Mouse (Mus musculus) hematopoietic stem cell, adult 5-6 weeks (primary cell): Measurements from ENCODE around the gene Nab2. TPM values are rescaled to one million over a fixed set of nuclear protein-coding genes. Genes with fewer than 3 reads are reported as not detected.

Experiments
- total RNA-seq: library from RNA; stranded (forward); fragments of 172-1452, 232-1000 nt; gene quantifications from 2 replicates; pipeline ENCODE4 v1.2.3, GENCODE M21; 2017

The Nab2 gene
- total RNA-seq, 1 experiment from 2014 or later = 26.7 TPM

Other genes with a start within 250 kb of the Nab2 start
- 1.6 TPM in 1 of 2 replicates, not detected in the other for gene Stac3, start 166.9 kb downstream of the Nab2 start, total RNA-seq
- gene Ndufa4l2, start 153.6 kb downstream of the Nab2 start, total RNA-seq = not detected in 2 replicates
- 72.9 and 77.9 TPM in 2 replicates for gene Shmt2, start 146.1 kb downstream of the Nab2 start, total RNA-seq
- 0.31 TPM in 1 of 2 replicates, not detected in the other for gene Nxph4, start 134.0 kb downstream of the Nab2 start, total RNA-seq
- 1.2 and 8.6 TPM in 2 replicates for gene Lrp1, start 47.4 kb downstream of the Nab2 start, total RNA-seq
- 49.8 and 50.8 TPM in 2 replicates for gene Stat6, start 25.6 kb downstream of the Nab2 start, total RNA-seq
- gene Nemp1, start 1.7 kb downstream of the Nab2 start, total RNA-seq = 41.8 and 43.0 TPM in 2 replicates
- not detected in 2 replicates for gene Myo1a, start 36.6 kb upstream of the Nab2 start, total RNA-seq
- gene Tac2, start 55.9 kb upstream of the Nab2 start, total RNA-seq = not detected in 2 replicates
- 5.5 and 6.8 TPM in 2 replicates for gene Zbtb39, start 71.0 kb upstream of the Nab2 start, total RNA-seq
- gene Gpr182, start 83.2 kb upstream of the Nab2 start, total RNA-seq = not detected in 2 replicates
- gene Rdh1, start 91.2 kb upstream of the Nab2 start, total RNA-seq = not detected in 2 replicates
- gene Rdh16f1, start 91.2 kb upstream of the Nab2 start, total RNA-seq = not detected in 2 replicates
- 0.20 TPM in 1 of 2 replicates, not detected in the other for gene Rdh9, start 107.8 kb upstream of the Nab2 start, total RNA-seq
- not detected in 2 replicates for gene Rdh16, start 132.6 kb upstream of the Nab2 start, total RNA-seq
- gene Rdh19, start 181.4 kb upstream of the Nab2 start, total RNA-seq = not detected in 2 replicates
- not detected in 2 replicates for gene Rdh16f2, start 197.9 kb upstream of the Nab2 start, total RNA-seq
- not detected in 2 replicates for gene Rdh7, start 220.2 kb upstream of the Nab2 start, total RNA-seq
- not detected in 2 replicates for gene Sdr9c7, start 229.9 kb upstream of the Nab2 start, total RNA-seq